Mouse (Mus musculus) CH12.LX (cell line): ENCODE measurements around the gene Olfr398. TPM values are rescaled to one million over a fixed set of nuclear protein-coding genes. Genes with fewer than 3 reads are reported as not detected.
A peak's percentile ranks its signal among the peaks of the same experiment; 100 is the strongest.

Experiments used
- DNase-seq: peaks from one replicate; pipeline ENCODE4 v3.0.0-alpha.2; 2013; ENCODE audit errors: extremely low read depth
- H3K27ac ChIP-seq: 2 replicates; pipeline ENCODE4 v1.5.1; 2012; ENCODE audit warnings: low read depth, mild to moderate bottlenecking, control low read depth, moderate library complexity; ENCODE audit not compliant: insufficient read depth
- H3K27me3 ChIP-seq: replicated peaks from 2 replicates; pipeline ENCODE3; 2012; ENCODE audit warnings: inconsistent platforms
- H3K36me3 ChIP-seq, 2 experiments: replicated peaks in 1 of 2; 2 replicates each; pipeline versions ENCODE3 to v1.6.1; 2012; ENCODE audit warnings: inconsistent platforms in 1 of 2, low read length in 1 of 2, mild to moderate bottlenecking in 1 of 2, mixed read lengths in 1 of 2, moderate library complexity in 1 of 2; ENCODE audit not compliant: control insufficient read depth in 1 of 2, insufficient read depth in 1 of 2
- H3K4me1 ChIP-seq, 2 experiments: 2 replicates each; pipeline ENCODE4 v1.6.1; 2012; ENCODE audit warnings: inconsistent platforms in 1 of 2, moderate library complexity in 1 of 2; ENCODE audit not compliant: insufficient read depth in 2 of 2, control insufficient read depth in 1 of 2
- H3K4me2 ChIP-seq: 2 replicates; pipeline ENCODE4 v1.6.1; 2012; ENCODE audit warnings: low read depth, mild to moderate bottlenecking, control low read depth; ENCODE audit not compliant: poor library complexity, insufficient read depth, severe bottlenecking
- H3K4me3 ChIP-seq, 3 experiments: fragments of 150-350 bp in 1 of 3; sonication (generic) in 1 of 3; replicated peaks in 1 of 3; 2 replicates each; pipeline versions ENCODE3 to v1.5.1; 2011 to 2012; ENCODE audit warnings: low read depth in 2 of 3, low read length in 2 of 3, mild to moderate bottlenecking in 2 of 3, moderate library complexity in 2 of 3, control low read depth in 1 of 3, improper control_type of control experiment in 1 of 3, inconsistent platforms in 1 of 3, mixed read lengths in 1 of 3; ENCODE audit not compliant: poor library complexity in 1 of 3
- H3K79me2 ChIP-seq: replicated peaks from 2 replicates; pipeline ENCODE4 v1.6.1; 2012; ENCODE audit warnings: mild to moderate bottlenecking, moderate library complexity; ENCODE audit not compliant: control insufficient read depth, poor library complexity, insufficient read depth, severe bottlenecking; ENCODE audit errors: extremely low read depth
- H3K9ac ChIP-seq: 2 replicates; pipeline ENCODE4 v1.6.1; 2012; ENCODE audit warnings: low read depth, mild to moderate bottlenecking, control low read depth, moderate library complexity; ENCODE audit not compliant: insufficient read depth
- H3K9me3 ChIP-seq: replicated peaks from 2 replicates; pipeline ENCODE3; 2012; ENCODE audit warnings: low read length, inconsistent platforms, mixed read lengths
- BHLHE40 ChIP-seq: IDR thresholded peaks from 2 replicates; pipeline ENCODE4 v1.6.1; 2011; ENCODE audit warnings: mild to moderate bottlenecking, low read depth, low read length, improper control_type of control experiment
- CHD1 ChIP-seq: IDR thresholded peaks from 2 replicates; pipeline ENCODE4 v1.6.1; 2012; ENCODE audit warnings: low read depth, low read length, improper control_type of control experiment, inconsistent platforms
- CTCF ChIP-seq, 2 experiments: IDR thresholded peaks in 1 of 2; conservative IDR thresholded peaks in 1 of 2; 2 replicates each; pipeline ENCODE4 v1.5.1; 2011 to 2012; ENCODE audit warnings: low read depth in 2 of 2, low read length in 2 of 2, improper control_type of control experiment in 1 of 2, inconsistent platforms in 1 of 2, mild to moderate bottlenecking in 1 of 2, moderate library complexity in 1 of 2
- E2F4 ChIP-seq: IDR thresholded peaks from 2 replicates; pipeline ENCODE4 v1.6.1; 2011; ENCODE audit warnings: low read depth, low read length, improper control_type of control experiment; ENCODE audit not compliant: insufficient replicate concordance
- ETS1 ChIP-seq: conservative IDR thresholded peaks from 2 replicates; pipeline ENCODE4 v1.6.1; 2012; ENCODE audit warnings: low read depth, mild to moderate bottlenecking, inconsistent platforms, low read length, improper control_type of control experiment, moderate library complexity
- HCFC1 ChIP-seq: IDR thresholded peaks from 2 replicates; pipeline ENCODE4 v1.6.1; 2012; ENCODE audit warnings: low read depth, mild to moderate bottlenecking, inconsistent platforms, low read length, improper control_type of control experiment
- JUN ChIP-seq: IDR thresholded peaks from 2 replicates; pipeline ENCODE4 v1.6.1; 2011; ENCODE audit warnings: low read depth, mild to moderate bottlenecking, low read length, improper control_type of control experiment, moderate library complexity; ENCODE audit not compliant: insufficient read depth
- JUND ChIP-seq: conservative IDR thresholded peaks from 2 replicates; pipeline ENCODE4 v1.6.1; 2011; ENCODE audit warnings: low read depth, low read length, improper control_type of control experiment
- MEF2A ChIP-seq: IDR thresholded peaks from 2 replicates; pipeline ENCODE4 v1.6.1; 2014; ENCODE audit warnings: low read depth, mild to moderate bottlenecking, inconsistent platforms, low read length, improper control_type of control experiment, borderline replicate concordance
- MXI1 ChIP-seq: IDR thresholded peaks from 2 replicates; pipeline ENCODE4 v1.6.1; 2011; ENCODE audit warnings: mild to moderate bottlenecking, low read depth, low read length, improper control_type of control experiment
- PAX5 ChIP-seq: IDR thresholded peaks from 2 replicates; pipeline ENCODE4 v1.6.1; 2012; ENCODE audit warnings: low read length, inconsistent platforms, mixed read lengths
- RAD21 ChIP-seq: IDR thresholded peaks from 2 replicates; pipeline ENCODE4 v1.6.1; 2011; ENCODE audit warnings: low read depth, mild to moderate bottlenecking, low read length, improper control_type of control experiment, moderate library complexity
- SIN3A ChIP-seq: IDR thresholded peaks from 2 replicates; pipeline ENCODE4 v1.6.1; 2012; ENCODE audit warnings: low read length, improper control_type of control experiment, inconsistent platforms
- SMC3 ChIP-seq: IDR thresholded peaks from 2 replicates; pipeline ENCODE4 v1.6.1; 2011; ENCODE audit warnings: low read depth, low read length, improper control_type of control experiment
- TBP ChIP-seq: conservative IDR thresholded peaks from 2 replicates; pipeline ENCODE4 v1.6.1; 2011; ENCODE audit warnings: low read depth, low read length, improper control_type of control experiment
- TCF12 ChIP-seq: IDR thresholded peaks from 2 replicates; pipeline ENCODE4 v1.6.1; 2014; ENCODE audit warnings: low read depth, mild to moderate bottlenecking, inconsistent platforms, low read length, improper control_type of control experiment
- USF1 ChIP-seq: IDR thresholded peaks from 2 replicates; pipeline ENCODE4 v1.6.1; 2014; ENCODE audit warnings: low read depth, mild to moderate bottlenecking, inconsistent platforms, low read length, improper control_type of control experiment
- USF2 ChIP-seq: conservative IDR thresholded peaks from 2 replicates; pipeline ENCODE4 v1.6.1; 2011; ENCODE audit warnings: low read depth, low read length, improper control_type of control experiment
- ZMIZ1 ChIP-seq: IDR thresholded peaks from 2 replicates; pipeline ENCODE4 v1.6.1; 2012; ENCODE audit warnings: low read depth, mild to moderate bottlenecking, inconsistent platforms, low read length, improper control_type of control experiment
- ZNF384 ChIP-seq: IDR thresholded peaks from 2 replicates; pipeline ENCODE4 v1.6.1; 2012; ENCODE audit warnings: low read depth, low read length, improper control_type of control experiment, inconsistent platforms
- dilution Hi-C: fragments of 300-500 bp; cut with MboI; formaldehyde crosslinking; loops from 2 replicates; pipeline ENCODE4 v1.14.3; 2020; ENCODE audit warnings: low sequenced_read_pairs; ENCODE audit not compliant: extremely low pct_unique_long_range_greater_than_20kb, extremely low pct_ligation_motif_present
- in situ Hi-C: fragments of 300-500 bp; cut with MboI; formaldehyde crosslinking; loops from 3 replicates; pipeline ENCODE4 v1.14.3; 2019; ENCODE audit warnings: low sequenced_read_pairs, low pct_ligation_motif_present, low pct_unique_long_range_greater_than_20kb, mixed read lengths
- polyA plus RNA-seq: library from polyadenylated mRNA; unstranded; fragments of >175 nt; gene quantifications from 2 replicates; pipeline ENCODE4 v1.2.1, GENCODE M21; 2012; ENCODE audit warnings: low read depth; ENCODE audit not compliant: insufficient read length
- total RNA-seq, 2 experiments: library from RNA; depleted of rRNA; stranded (reverse); fragments of 300-350 nt in 1 of 2; fragments of >200 nt in 1 of 2; gene quantifications; 2 replicates each; pipeline ENCODE4 v1.2.3; 2012 to 2014

The Olfr398 gene
- total RNA-seq (2012; rRNA removed) (not detected in 2 replicates), total RNA-seq (2014; rRNA removed) (not detected in 2 replicates), polyA plus RNA-seq (not detected in 2 replicates)

DNA sequence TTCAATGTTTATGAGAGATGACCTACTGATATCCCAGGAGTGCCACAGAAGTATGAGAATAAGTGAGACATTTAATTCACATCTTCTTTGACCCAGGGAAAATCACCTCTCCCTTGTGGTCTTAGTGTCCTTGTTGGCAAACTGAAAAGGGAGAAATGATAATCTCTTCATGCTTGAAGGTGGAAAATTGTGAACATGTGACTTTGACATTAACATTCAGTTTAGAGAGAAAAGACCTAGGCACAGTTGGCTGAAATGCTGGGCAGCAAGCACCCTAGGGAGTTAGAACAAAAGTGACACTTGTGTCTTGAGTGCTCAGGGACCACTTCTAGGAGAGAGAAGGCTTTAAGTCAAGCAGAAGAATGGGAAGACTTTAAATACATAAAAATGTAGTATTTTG lies at the start of gene Olfr398:
TSS of gene Olfr398 (minus strand) at position 101 of the 400 bp plus-strand sequence.
- in situ Hi-C loops = loop anchor here (10.0 kb wide), 1 partner anchor 374 kb away; the partner anchor contains the start of gene Olfr412
- peaks cover 61% of the 10 kb centered on the region for H3K27me3 ChIP-seq
- H3K9me3 ChIP-seq = no peaks in the 10 kb centered on the region
- TF ChIP-seq ETS1 (no peak), TBP (no peak)
- no peaks in the 10 kb centered on the region for H3K36me3 ChIP-seq
- H3K9ac ChIP-seq = no peak within 1 kb of the TSS
- dilution Hi-C loops = no loop called here
- no peak for DNase-seq
- no peaks in the 10 kb centered on the region for H3K79me2 ChIP-seq
- no peaks in the 10 kb centered on the region for H3K4me1 ChIP-seq
- H3K27ac ChIP-seq = no peak within 1 kb of the TSS
- H3K4me2 ChIP-seq = no peak within 1 kb of the TSS
- no peak within 1 kb of the TSS for H3K4me3 ChIP-seq

DNA sequence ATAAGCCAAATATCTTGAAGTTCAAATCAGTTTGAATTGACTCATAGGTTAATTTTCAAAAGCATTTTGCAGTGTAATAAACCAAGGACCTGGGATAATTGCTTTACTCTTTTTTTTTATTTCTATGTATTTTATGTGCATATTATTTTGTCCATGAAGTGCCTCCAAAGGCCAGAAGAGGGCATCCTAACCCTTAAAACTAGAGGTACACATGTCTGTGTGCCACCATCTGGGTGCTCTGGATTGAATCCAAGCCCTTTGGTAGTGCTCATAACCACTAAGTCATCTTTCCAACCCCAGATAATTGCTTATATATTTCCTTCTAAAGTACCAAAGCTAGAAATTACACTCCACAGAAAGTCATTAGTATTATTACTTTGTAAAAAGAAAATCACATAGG lies 2.9 kb upstream of the Olfr398 start:
- in situ Hi-C loops = loop anchor here (10.0 kb wide), 1 partner anchor 372 kb away; the partner anchor contains the start of gene Olfr412
- no peak overlapping the region for H3K27ac ChIP-seq

DNA sequence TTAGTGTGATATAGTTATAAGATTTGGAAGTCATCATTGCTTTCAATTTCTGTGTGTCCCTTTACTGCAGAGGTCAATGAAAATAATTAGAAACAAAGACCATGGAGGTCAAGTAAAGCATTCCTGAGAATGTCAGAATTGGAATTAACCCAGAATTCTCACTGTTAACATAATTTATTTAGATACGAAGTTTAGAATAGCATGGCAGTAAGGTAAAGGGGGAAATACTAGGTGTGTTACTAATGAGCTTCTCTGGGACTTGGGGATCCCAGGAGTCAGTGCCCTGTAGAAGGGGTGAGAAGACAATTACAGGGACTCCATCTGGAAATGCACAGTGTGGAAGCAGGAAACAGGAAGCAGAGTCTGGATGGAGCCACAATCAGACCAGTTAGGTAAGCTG lies 29.7 kb downstream of the Olfr398 start, which contains the start of gene Olfr397:
TSS of gene Olfr397 (plus strand) at position 301 of the 400 bp plus-strand sequence.
- peaks cover 71% of the 10 kb centered on the region for H3K27me3 ChIP-seq
- TF ChIP-seq HCFC1 = no peak
- TF ChIP-seq TCF12 = no peak
- TF ChIP-seq E2F4 = no peak
- TF ChIP-seq USF1 = no peak
- TF ChIP-seq USF2 = no peak
- no peak for TF ChIP-seq BHLHE40
- TF ChIP-seq JUND = no peak
- no peak for TF ChIP-seq PAX5
- TF ChIP-seq JUN = no peak
- no peak for TF ChIP-seq CTCF (conservative IDR thresholded peaks at IDR 0.05 in 1 of 2, IDR thresholded peaks at IDR 0.05 in 1 of 2; ENCODE audit: low read depth in 2 of 2, low read length in 2 of 2)
- no peak for TF ChIP-seq MEF2A
- no peak for TF ChIP-seq ZMIZ1
- no peak for TF ChIP-seq MXI1
- TF ChIP-seq ZNF384 = no peak
- TF ChIP-seq, all 38 proteins: peak for 0
- H3K4me3 ChIP-seq = no peak within 1 kb of the TSS
- H3K36me3 ChIP-seq = no peaks in the 10 kb centered on the region
- no peak within 1 kb of the TSS for H3K27ac ChIP-seq
- dilution Hi-C loops = no loop called here
- in situ Hi-C loops = no loop called here
- H3K4me1 ChIP-seq = no peaks in the 10 kb centered on the region
- H3K4me2 ChIP-seq = no peak within 1 kb of the TSS
- no peak for DNase-seq
- H3K79me2 ChIP-seq = no peaks in the 10 kb centered on the region
- H3K9me3 ChIP-seq = no peaks in the 10 kb centered on the region
- H3K9ac ChIP-seq = no peak within 1 kb of the TSS

More for the DNA sequence above, 2.9 kb upstream of the Olfr398 start:
- no peaks in the 10 kb centered on the region for H3K36me3 ChIP-seq
- H3K79me2 ChIP-seq = no peaks in the 10 kb centered on the region
- H3K4me2 ChIP-seq = no peak overlapping the region
- no peak overlapping the region for H3K4me3 ChIP-seq
- no peaks in the 10 kb centered on the region for H3K4me1 ChIP-seq
- DNase-seq = peak; percentile 37
- H3K9me3 ChIP-seq = no peaks in the 10 kb centered on the region
- H3K27me3 ChIP-seq = peaks cover 41% of the 10 kb centered on the region
- dilution Hi-C loops = no loop called here
- no peak overlapping the region for H3K9ac ChIP-seq
- TF ChIP-seq SMC3 = peak; percentile 55
- peak; percentile 37 to 67; a peak in 2 of 4 replicates for TF ChIP-seq CTCF (conservative IDR thresholded peaks at IDR 0.05 in 1 of 2, IDR thresholded peaks at IDR 0.05 in 1 of 2; ENCODE audit: low read depth in 2 of 2, low read length in 2 of 2)
- no peak for TF ChIP-seq SIN3A
- TF ChIP-seq RAD21 = peak; percentile 67
- TF ChIP-seq CHD1 = no peak
- TF ChIP-seq ZNF384 = peak; percentile 35; the same call in 1 of the 2 replicates
